Mouse (Mus musculus): Measurements from ENCODE around the gene Gm10644.

The Gm10644 gene

DNA sequence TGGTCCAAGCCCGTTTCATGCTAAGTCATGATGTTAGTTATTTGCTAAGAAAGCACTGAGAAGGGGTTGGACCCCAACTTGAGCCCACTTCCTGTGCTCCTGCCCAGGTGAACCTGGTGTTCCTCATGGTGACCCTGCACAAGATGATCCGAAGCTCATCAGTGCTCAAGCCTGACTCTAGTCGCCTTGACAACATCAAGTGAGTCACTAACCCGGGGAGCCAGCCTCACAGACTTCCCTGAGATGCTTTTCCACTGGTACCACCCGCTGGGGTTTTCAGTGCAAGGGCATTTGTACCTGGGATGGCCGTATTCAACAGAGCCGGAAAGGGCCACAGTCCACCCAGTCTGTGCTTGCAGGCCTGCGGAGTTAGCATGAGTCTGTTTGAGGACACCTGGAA lies 19.6 kb downstream of the Gm10644 start:
- no peak for DNase-seq (ENCODE audit: low spot score)

DNA sequence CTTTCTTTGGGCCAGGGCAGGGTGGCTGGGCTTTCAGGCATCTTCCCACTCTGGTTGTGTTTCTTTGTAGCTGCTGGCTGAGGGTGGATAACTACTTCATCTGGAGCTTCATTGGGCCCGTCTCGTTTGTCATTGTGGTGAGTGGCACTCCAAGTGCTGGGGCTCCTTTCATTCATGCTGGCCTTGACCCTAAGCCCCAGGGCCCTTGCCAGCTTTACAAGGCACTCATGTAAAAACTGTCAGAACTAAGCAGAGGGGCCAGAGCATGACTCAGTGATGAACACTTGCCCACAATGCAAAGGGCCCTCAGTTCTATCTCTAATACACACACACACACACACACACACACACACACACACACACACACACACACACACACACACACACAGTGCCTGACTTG lies 20.0 kb downstream of the Gm10644 start:
- no peak for DNase-seq (ENCODE audit: low spot score)

DNA sequence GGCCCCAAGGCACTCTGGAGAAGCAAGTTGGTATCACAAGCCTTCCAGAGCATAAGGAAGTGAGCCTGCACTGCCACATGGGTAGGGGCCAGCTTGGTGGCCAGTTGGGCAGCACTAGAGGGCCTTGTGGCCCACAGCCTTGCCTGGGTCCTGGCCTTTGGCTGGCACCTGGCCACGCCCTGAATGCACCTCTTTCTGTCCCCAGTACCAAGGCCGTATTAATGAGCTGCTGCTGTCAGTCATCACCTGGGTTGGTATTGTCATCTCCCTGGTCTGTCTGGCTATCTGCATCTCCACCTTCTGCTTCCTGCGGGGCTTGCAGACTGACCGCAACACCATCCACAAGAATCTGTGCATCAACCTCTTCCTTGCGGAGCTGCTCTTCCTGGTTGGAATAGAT lies 20.8 kb downstream of the Gm10644 start:
- no peak for DNase-seq (ENCODE audit: low spot score)

GRCm38 (mm10) chr8:83926266-83926665 lies 28.7 kb downstream of the Gm10644 start:
- no peak for DNase-seq (ENCODE audit: low spot score)

- no peak for DNase-seq (ENCODE audit: low spot score)
Measured at GRCm38 (mm10) chr8:83924585-83924984, 30.4 kb downstream of the Gm10644 start.

DNA sequence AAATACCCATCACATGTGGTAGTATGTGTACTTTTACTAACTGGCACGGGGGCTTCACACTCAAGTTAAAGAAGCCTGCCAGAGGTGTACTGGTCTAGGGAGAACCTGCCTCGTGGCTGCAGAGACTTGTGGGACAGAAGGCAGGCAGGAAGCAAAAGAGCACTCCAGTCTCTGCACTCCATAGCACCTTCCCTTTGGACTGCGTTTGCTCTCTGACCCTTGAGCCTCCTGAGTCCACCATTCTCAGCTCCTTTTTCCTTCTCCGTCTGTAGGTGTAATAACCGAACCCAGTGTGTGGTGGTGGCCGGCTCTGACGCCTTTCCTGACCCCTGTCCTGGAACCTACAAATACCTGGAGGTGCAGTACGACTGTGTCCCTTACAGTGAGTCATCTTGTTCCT lies 32.3 kb downstream of the Gm10644 start:
- DNase-seq (ENCODE audit: low spot score), result no peak

GRCm38 (mm10) chr8:83921558-83921957 lies 33.4 kb downstream of the Gm10644 start:
- peak; percentile 95 for DNase-seq (ENCODE audit: low spot score)

DNA sequence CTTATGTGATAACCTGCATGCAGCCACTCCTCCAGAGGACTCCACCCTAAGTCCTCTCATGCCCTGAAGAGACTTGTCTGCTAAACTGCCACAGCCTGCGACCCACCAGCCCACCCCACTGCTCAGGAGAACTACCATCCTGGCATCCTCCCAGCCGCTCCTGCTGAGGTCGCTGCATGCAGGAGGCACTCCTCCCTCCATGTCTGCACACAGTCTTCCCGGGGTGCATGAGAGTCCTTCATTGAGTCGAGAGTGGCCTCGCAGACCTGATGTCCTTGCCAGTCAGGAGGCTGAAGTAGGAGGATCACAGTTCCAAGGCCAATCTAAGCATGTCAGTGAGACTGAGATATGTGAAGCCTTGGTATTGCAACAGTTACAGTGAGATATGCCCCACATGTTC lies 37.4 kb downstream of the Gm10644 start:
- DNase-seq (ENCODE audit: low spot score), result no peak

GRCm38 (mm10) chr8:83916015-83916414 lies 39.0 kb downstream of the Gm10644 start:
- DNase-seq (ENCODE audit: low spot score), result no peak

DNA sequence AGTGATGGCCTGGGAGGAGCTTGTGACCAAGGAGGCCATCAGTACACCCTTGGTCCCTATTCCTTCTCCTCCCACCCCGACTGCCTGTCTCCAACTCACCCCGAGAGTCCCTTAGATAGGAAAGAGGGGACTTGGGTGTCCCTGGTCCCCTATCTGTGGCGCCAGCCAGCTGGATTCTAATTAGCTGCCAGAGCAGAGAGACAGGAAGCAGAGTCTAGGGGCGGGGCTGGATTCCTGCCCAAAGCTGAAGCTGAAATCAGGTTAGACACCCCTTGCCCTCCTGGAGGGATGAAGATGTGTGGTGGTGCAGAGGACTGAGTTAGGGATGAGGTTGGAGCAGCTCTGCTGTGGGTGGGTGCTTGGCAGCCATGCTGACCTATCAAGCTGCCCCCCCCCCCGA lies 40.1 kb downstream of the Gm10644 start:
- no peak for DNase-seq (ENCODE audit: low spot score)

DNA sequence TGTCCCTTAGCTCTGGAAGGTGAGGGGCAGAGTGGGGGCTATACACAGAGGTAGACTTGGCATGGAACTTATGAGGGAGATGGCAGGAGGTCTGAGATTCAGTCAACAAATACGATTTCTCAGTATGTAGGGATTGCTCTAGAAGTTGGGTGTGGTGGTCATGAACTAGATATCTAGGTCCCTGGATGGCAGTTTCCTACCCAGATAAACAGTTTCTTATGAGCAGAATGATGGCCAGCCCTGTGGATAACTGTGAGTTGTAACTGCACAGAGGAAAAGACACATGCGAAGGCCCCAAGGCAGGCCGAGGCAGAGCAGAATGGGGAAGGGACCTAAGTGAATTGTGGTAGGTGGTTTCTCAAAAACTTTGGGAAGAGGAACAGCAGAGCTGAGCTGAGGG lies 40.8 kb downstream of the Gm10644 start:
- DNase-seq (ENCODE audit: low spot score), result no peak

GRCm38 (mm10) chr8:83911809-83912731 lies 42.9 kb downstream of the Gm10644 start:
- no peak for DNase-seq (ENCODE audit: low spot score)

DNA sequence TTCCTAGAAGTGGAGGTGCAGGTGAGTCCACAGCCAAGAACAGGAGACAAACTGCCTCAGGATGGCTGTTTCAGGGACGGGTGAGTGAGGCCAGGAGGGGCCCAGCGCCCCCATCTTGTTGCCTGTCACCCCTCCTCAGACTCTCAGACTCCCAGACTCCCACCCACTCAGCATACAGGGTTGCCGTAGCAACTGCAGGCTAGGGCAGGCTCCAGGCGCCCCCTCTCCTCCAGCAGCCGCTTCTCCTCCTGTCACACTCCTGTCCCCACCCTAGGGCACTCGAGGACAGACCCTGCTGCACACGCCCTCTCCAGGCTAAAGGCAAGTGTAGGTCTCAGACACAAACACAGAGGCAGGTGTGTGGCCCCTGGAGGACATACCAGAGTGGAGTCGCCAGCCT lies 45.7 kb downstream of the Gm10644 start:
- no peak for DNase-seq (ENCODE audit: low spot score)

DNA sequence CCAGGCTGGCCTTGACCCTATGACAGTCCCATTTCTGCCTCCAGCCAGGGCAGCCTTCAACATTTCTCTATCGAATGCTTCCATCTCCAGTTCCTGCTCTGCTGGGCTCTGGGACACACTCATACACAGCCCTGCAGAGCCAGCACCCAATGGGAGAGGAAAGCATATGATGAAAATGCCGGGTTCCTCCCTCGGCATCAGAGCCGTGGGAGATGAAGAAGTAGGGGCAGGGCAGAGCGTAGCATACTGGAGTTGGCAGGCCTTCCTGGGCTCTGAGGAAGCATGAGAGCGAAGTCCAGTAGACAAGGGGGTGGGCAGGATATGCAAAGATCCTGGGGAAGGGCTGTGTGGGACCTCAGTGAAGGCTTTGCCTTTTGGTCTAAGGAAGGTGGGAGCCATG lies 46.4 kb downstream of the Gm10644 start:
- DNase-seq (ENCODE audit: low spot score), result no peak

GRCm38 (mm10) chr8:83902961-83903666 lies 51.9 kb downstream of the Gm10644 start:
- DNase-seq (ENCODE audit: low spot score), result peak; percentile 53

- DNase-seq (ENCODE audit: low spot score), result peak; percentile 40
Measured at GRCm38 (mm10) chr8:83901566-83902485, 53.2 kb downstream of the Gm10644 start.

DNA sequence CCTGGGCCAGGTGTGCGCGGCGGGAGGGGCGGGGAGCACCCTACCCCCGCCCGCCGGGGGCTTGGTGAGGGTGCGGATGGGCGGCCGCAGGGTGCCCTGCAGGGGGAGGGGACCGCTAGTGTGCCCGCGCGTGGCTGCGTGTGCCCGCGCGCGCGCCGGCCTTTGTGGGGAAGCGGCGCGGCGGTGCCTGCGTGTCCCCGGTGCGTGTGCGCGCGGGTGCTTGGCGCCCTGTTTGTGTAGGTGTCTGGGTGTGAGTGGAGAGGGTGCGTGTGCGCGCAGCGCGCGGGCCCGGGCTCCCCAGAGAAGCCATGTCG lies 54.1 kb downstream of the Gm10644 start:
- peak; percentile 54 for DNase-seq (ENCODE audit: low spot score)

- DNase-seq (ENCODE audit: low spot score), result no peak
Measured at GRCm38 (mm10) chr8:83900266-83900956, 54.6 kb downstream of the Gm10644 start.

GRCm38 (mm10) chr8:83899363-83900252 lies 55.4 kb downstream of the Gm10644 start, which contains the start of gene Adgrl1:
Gene Adgrl1 (plus strand): TSS chr8:83900105.
- peak; percentile 94 for DNase-seq (ENCODE audit: low spot score)

- DNase-seq (ENCODE audit: low spot score), result peak; percentile 82
Measured at GRCm38 (mm10) chr8:83898985-83899362, 56.0 kb downstream of the Gm10644 start.

GRCm38 (mm10) chr8:83898456-83898855 lies 56.5 kb downstream of the Gm10644 start:
- peak; percentile 55 for DNase-seq (ENCODE audit: low spot score)
